Mouse (Mus musculus): Measurements from ENCODE around the gene Dirc2.

DNA sequence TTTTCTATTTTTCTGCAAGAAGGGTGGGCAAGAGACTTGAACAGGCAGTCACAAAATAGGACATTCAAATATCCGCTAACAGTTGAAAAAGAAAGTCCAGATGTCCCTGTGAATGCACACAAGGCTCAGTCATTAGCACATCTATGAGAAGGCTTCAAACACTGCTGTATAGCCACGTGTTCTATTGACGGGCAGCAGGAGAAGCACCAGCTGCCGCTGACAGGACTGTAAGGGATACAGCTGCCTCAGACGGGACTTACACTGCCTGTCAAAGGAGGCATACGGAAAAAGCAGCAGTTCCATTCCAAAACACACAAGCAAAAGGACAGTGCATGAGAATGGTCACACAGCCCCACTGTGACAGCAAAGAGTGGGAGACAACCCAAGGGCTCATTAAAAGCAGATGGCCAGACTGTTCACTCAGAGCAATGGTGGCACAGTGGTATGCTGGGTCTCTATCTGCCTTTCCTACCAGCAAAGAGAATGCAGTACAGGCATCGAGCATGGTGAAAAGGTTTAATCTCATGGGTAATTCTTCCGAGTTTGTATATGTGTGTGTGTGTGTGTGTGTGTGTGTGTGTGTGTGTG is 39.9 kb downstream of the Dirc2 start:
- TF ChIP-seq CTCF (IDR thresholded peaks at IDR 0.05; ENCODE audit: borderline replicate concordance, extremely low read depth, insufficient read depth, insufficient read length) (no peak), POLR2A (IDR thresholded peaks at IDR 0.05; ENCODE audit: borderline replicate concordance, extremely low read depth, insufficient read depth, insufficient read length, poor library complexity, severe bottlenecking) (no peak)

All from brain, embryonic 14.5 days (tissue).